Mouse (Mus musculus): ENCODE results near the gene Fcer1g. TPM values are rescaled to one million over a fixed set of nuclear protein-coding genes. Genes with fewer than 3 reads are reported as not detected.
A peak's percentile ranks its signal among the peaks of the same experiment; 100 is the strongest.

The Fcer1g gene
- polyA plus RNA-seq, 1 experiment = 13.2 TPM

DNA sequence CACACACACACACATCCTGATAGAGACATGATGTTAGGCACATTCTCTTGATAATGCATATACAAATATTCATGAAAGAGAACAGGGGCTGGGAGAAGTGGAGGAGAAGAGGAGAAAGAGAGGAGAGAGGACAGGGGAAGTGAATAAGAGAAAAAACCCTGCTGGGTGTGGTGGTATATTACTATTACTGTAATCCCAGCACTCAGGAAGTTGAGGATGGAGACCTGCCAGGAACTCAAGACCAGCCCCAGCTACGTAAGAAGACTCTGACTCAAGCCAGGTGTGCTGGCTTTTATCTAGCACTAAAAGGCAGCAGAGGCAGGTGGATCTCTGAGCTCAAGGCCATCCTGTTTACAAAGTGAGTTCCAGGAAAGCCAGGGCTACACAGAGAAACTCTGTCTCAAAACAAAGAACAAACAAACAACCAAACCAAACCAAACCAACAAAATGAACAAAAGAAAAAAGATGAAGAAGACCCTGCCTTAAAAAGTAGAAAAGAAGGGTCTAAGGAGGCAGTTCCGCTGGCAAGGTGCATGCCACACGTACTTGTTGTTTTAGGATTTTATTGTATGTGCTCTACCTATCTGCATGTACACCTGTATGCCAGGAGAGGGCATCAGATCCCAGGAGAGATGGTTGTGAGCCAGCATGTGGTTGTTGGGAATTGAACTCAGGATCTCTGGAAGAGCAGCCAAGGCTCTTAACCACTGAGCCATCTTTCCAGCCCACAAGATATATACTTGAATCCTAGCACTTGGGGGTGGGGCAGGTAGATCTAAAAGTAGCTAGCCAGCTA is 29.7 kb upstream of the Fcer1g start:
- Histone ChIP-seq H3K4me1 (ENCODE audit: control insufficient read depth, insufficient read depth, low read length) (peaks cover 4% of the 10 kb centered on the region; the same call in 1 of the 2 replicates), H3K27ac (ENCODE audit: insufficient read depth, low read length) (no peak overlapping the region), H3K4me3 (replicated peaks; ENCODE audit: insufficient read depth, low read depth, low read length) (no peak overlapping the region), H3K27me3 (ENCODE audit: control insufficient read depth, insufficient read depth, low read length) (no peaks in the 10 kb centered on the region)
- DNase-seq = no peak
- TF ChIP-seq CTCF (IDR thresholded peaks at IDR 0.05; ENCODE audit: borderline replicate concordance, insufficient read depth, low read depth, low read length) (no peak), POLR2A (IDR thresholded peaks at IDR 0.05; ENCODE audit: borderline replicate concordance, insufficient read depth, low read length) (no peak)
- WGBS = 65% methylated on average over 3 of the region's 3 CpGs

DNA sequence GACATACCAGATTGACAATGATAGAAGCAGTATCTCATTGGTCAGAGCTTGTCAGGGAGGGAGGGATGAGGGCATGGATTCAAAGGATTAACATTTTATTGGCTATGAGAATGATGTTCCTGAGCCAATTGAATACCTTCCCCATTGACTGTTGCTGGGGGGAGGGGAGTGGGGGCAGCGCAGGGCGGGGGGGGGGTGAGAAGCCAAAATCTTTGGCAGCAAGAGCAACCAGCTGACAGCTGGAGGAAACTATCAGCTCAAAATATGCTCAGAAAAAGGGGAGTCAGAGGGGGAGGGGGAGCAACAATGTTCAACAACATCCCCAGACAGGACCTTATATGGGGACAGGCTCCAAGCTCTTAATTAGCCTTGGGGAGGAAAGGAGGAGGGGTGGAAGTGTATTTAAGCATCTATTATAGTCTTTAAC is 29.0 kb upstream of the Fcer1g start:
- Histone ChIP-seq H3K4me1 (ENCODE audit: control insufficient read depth, insufficient read depth, low read length) (peaks cover 4% of the 10 kb centered on the region; the same call in 1 of the 2 replicates), H3K4me3 (replicated peaks; ENCODE audit: insufficient read depth, low read depth, low read length) (no peak overlapping the region), H3K27ac (ENCODE audit: insufficient read depth, low read length) (no peak overlapping the region), H3K27me3 (ENCODE audit: control insufficient read depth, insufficient read depth, low read length) (no peaks in the 10 kb centered on the region)
- WGBS = 0% methylated on average over 2 of the region's 2 CpGs
- TF ChIP-seq CTCF (IDR thresholded peaks at IDR 0.05; ENCODE audit: borderline replicate concordance, insufficient read depth, low read depth, low read length) (no peak), POLR2A (IDR thresholded peaks at IDR 0.05; ENCODE audit: borderline replicate concordance, insufficient read depth, low read length) (no peak)
- peak in 1 of 2 experiments; percentile 63 for DNase-seq

DNA sequence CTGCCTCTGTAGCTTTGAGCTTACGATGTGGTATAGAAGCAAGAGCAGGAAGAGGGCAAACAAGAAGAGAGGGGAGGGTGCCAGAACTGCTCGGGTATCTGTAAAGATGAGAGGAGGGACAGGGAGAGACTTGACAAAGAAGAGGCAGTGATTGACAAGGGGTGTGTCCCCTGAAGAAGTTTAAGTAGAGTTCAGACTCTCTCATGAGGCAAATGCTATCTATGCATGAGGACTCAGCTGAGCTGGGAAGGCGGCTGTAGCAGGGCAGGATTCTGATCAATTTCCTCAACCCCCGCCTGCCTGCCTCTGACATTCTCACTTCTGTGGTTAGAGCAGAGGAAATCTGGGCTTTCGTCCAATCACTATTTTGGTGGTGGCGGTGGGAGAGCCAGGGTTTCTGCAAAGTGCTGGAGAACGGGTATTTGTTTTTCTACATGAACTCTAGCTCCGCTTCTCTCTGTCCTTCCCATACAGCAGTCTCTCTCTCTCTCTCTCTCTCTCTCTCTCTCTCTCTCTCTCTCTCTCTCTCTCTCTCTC is 28.5 kb upstream of the Fcer1g start:
- 2% methylated on average over 8 of the region's 8 CpGs for WGBS
- no peak for TF ChIP-seq CTCF (IDR thresholded peaks at IDR 0.05; ENCODE audit: borderline replicate concordance, insufficient read depth, low read depth, low read length)
- no peak for TF ChIP-seq POLR2A (IDR thresholded peaks at IDR 0.05; ENCODE audit: borderline replicate concordance, insufficient read depth, low read length)
- H3K4me3 ChIP-seq (replicated peaks; ENCODE audit: insufficient read depth, low read depth, low read length) = peak overlapping the region; percentile 40

DNA sequence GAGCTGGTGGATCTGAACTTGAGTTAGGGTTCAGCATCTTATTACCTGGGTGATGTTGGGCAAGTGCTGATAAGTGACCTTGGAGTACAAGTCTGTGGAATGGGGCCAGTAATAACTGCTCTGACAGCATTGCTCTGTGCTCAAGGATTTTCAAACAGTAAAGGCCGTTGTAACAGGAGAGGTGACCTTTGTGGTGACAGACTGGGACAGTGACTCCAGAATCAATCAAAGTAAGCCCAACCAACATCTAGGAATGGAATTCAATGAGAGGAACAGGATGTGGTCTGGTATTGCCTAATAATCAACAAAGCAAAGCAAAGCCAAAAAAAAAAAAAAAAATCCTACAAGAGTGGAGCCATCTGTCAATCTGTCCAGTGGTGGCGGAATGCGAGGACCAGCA is 26.2 kb upstream of the Fcer1g start:
- no peak for DNase-seq
- H3K4me3 ChIP-seq (replicated peaks; ENCODE audit: insufficient read depth, low read depth, low read length) = no peak overlapping the region
- WGBS = 83% methylated on average over 3 of the region's 3 CpGs
- TF ChIP-seq POLR2A (IDR thresholded peaks at IDR 0.05; ENCODE audit: borderline replicate concordance, insufficient read depth, low read length) = no peak
- no peak for TF ChIP-seq CTCF (IDR thresholded peaks at IDR 0.05; ENCODE audit: borderline replicate concordance, insufficient read depth, low read depth, low read length)
- H3K27me3 ChIP-seq (ENCODE audit: control insufficient read depth, insufficient read depth, low read length) = no peaks in the 10 kb centered on the region
- no peak overlapping the region for H3K27ac ChIP-seq (ENCODE audit: insufficient read depth, low read length)
- H3K4me1 ChIP-seq (ENCODE audit: control insufficient read depth, insufficient read depth, low read length) = peaks cover 4% of the 10 kb centered on the region; the same call in 1 of the 2 replicates

More for the DNA sequence above, 28.5 kb upstream of the Fcer1g start:
- H3K27ac ChIP-seq (ENCODE audit: insufficient read depth, low read length) = no peak overlapping the region
- peaks cover 4% of the 10 kb centered on the region; the same call in 1 of the 2 replicates for H3K4me1 ChIP-seq (ENCODE audit: control insufficient read depth, insufficient read depth, low read length)
- DNase-seq = peak in 1 of 2 experiments; percentile 45
- H3K27me3 ChIP-seq (ENCODE audit: control insufficient read depth, insufficient read depth, low read length) = no peaks in the 10 kb centered on the region

DNA sequence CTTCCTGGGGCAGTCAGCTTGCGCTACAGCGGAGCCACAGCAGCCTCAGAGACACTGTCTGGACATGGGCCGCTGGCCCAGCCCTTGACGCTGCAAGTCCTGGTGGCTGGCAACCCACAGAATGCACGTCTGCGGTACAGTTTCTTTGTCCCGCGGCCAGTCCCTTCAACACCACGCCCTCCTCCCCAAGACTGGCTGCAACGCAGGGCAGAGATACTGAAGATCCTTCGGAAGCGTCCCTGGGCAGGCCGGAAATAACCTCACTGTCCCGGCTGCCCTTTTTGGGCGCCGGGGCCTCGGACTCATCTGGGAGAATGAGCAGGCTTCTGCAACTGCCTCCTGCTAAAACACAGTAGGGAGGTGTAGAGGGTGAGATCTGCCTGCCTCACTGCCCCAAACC is 24.8 kb upstream of the Fcer1g start:
- Histone ChIP-seq H3K4me3 (replicated peaks; ENCODE audit: insufficient read depth, low read depth, low read length) (no peak overlapping the region), H3K4me1 (ENCODE audit: control insufficient read depth, insufficient read depth, low read length) (peaks cover 4% of the 10 kb centered on the region; the same call in 1 of the 2 replicates), H3K27ac (ENCODE audit: insufficient read depth, low read length) (no peak overlapping the region), H3K27me3 (ENCODE audit: control insufficient read depth, insufficient read depth, low read length) (no peaks in the 10 kb centered on the region)
- DNase-seq = no peak
- WGBS = 77% methylated on average over 17 of the region's 17 CpGs
- TF ChIP-seq POLR2A (IDR thresholded peaks at IDR 0.05; ENCODE audit: borderline replicate concordance, insufficient read depth, low read length) (no peak), CTCF (IDR thresholded peaks at IDR 0.05; ENCODE audit: borderline replicate concordance, insufficient read depth, low read depth, low read length) (no peak)

DNA sequence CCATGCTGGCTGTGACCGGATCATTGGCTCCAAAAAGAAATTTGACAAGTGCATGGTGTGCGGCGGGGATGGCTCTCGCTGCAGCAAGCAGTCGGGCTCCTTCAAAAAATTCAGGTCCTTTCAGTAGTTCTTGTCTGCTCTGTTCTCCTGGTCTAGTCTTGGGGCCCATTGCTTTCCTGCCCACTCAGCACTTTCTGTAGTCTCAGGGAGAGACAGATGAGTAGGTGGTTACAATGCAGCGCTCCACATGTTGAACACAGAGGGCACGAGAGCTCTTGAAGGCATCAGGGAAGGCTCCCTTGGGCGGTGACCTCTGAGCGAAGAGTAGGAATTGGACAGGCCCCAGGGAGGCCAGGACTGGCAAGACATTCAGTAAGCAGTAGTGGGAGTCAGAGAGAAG is 23.6 kb upstream of the Fcer1g start:
- no peak overlapping the region for H3K4me3 ChIP-seq (replicated peaks; ENCODE audit: insufficient read depth, low read depth, low read length)
- H3K4me1 ChIP-seq (ENCODE audit: control insufficient read depth, insufficient read depth, low read length) = peaks cover 4% of the 10 kb centered on the region; the same call in 1 of the 2 replicates
- DNase-seq = no peak
- H3K27me3 ChIP-seq (ENCODE audit: control insufficient read depth, insufficient read depth, low read length) = no peaks in the 10 kb centered on the region
- no peak overlapping the region for H3K27ac ChIP-seq (ENCODE audit: insufficient read depth, low read length)
- WGBS = 69% methylated on average over 9 of the region's 9 CpGs
- TF ChIP-seq CTCF (IDR thresholded peaks at IDR 0.05; ENCODE audit: borderline replicate concordance, insufficient read depth, low read depth, low read length) (no peak), POLR2A (IDR thresholded peaks at IDR 0.05; ENCODE audit: borderline replicate concordance, insufficient read depth, low read length) (no peak)

DNA sequence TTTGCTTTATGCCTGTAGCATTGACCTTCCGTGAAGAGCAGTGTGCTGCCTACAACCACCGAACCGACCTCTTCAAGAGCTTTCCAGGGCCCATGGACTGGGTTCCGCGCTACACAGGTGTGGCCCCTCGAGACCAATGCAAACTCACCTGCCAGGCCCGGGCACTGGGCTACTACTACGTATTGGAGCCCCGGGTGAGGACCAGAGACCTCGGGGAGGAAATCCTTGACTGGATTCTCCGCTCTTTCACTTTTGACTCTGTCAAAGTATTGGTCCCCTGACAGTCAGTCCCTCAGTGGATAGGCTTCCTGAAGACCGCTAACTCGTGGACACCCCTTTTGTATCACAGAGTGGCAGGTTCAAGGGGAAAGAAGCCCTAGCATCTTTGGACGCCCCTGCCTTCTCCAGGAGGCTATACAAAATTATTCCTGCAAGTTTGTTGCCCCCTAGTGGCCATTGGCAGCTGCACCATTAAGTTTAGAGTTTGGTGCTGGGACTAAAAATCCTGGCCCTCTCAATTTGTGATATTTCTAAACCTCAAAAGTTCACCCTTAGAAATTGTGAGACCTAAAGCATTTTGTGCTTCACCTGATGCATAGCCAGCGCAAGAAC is 22.9 kb upstream of the Fcer1g start:
- H3K4me1 ChIP-seq (ENCODE audit: control insufficient read depth, insufficient read depth, low read length) = no peaks in the 10 kb centered on the region; the same call in 1 of the 2 replicates
- WGBS = 59% methylated on average over 15 of the region's 15 CpGs
- TF ChIP-seq CTCF (IDR thresholded peaks at IDR 0.05; ENCODE audit: borderline replicate concordance, insufficient read depth, low read depth, low read length) = peak; percentile 61
- no peak for TF ChIP-seq POLR2A (IDR thresholded peaks at IDR 0.05; ENCODE audit: borderline replicate concordance, insufficient read depth, low read length)

More for the DNA sequence above, 22.9 kb upstream of the Fcer1g start:
- Histone ChIP-seq H3K4me3 (replicated peaks; ENCODE audit: insufficient read depth, low read depth, low read length) (no peak overlapping the region), H3K27ac (ENCODE audit: insufficient read depth, low read length) (no peak overlapping the region), H3K27me3 (ENCODE audit: control insufficient read depth, insufficient read depth, low read length) (no peaks in the 10 kb centered on the region)
- peak; percentile 58 to 66 for DNase-seq

Measured in cerebellum, adult 2 months (tissue).